Mouse (Mus musculus) E14TG2a.4 (cell line): ENCODE results near the gene Cldn19.

Source experiments
- CTCF ChIP-seq: conservative IDR thresholded peaks from 2 replicates; pipeline ENCODE4 v1.5.1; 2014; ENCODE audit warnings: low read length
- NANOG ChIP-seq: IDR thresholded peaks from 2 replicates; pipeline ENCODE4 v1.6.1; 2014; ENCODE audit warnings: borderline replicate concordance, low read length, mixed read lengths
- POU5F1 ChIP-seq: IDR thresholded peaks from 2 replicates; pipeline ENCODE4 v1.6.1; 2014; ENCODE audit warnings: low read length, borderline replicate concordance

GRCm38 (mm10) chr4:119244468-119245240 lies 10.6 kb upstream of the Cldn19 start:
- TF ChIP-seq CTCF (no peak), NANOG (no peak), POU5F1 (no peak)
